Mouse (Mus musculus): ENCODE measurements at regions not wholly inside any gene's neighbourhood (a gene's known extent, or its start where the extent isn't known, plus 50 kb on each side); places are given as distances from the start of the nearest gene placed in this dataset.

DNA sequence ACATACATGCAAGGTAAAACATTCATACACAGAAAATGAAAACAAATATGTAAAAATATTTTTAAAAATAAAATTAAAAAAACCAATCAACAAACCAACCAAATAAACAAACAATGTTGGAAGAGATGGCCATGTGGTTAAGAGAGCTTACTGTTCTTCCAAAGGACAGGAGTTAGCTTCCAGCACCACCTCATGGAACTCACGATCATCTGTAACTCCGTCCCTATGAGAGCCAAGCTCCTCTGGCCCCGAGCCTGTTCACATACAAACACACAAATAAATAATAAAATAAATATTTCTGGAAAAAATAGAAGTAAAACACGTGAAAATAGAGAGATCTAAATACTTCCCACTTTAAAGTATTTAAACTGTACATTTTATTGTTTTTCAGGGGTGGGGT, 269.5 kb downstream of the Zfp704 start:
- H3K36me3 ChIP-seq (replicated peaks; ENCODE audit: insufficient read depth, low read length) = no peaks in the 10 kb centered on the region
- DNase-seq (no peak), ATAC-seq (no peak)
- H3K4me1 ChIP-seq (ENCODE audit: insufficient read depth) = peaks cover 5% of the 10 kb centered on the region; the same call in 1 of the 2 replicates
- TF ChIP-seq CTCF (IDR thresholded peaks at IDR 0.05; ENCODE audit: low read depth) = 0 out of 2 replicates have a peak, but pooled peaks have one; percentile 13
- no peak for TF ChIP-seq EP300 (IDR thresholded peaks at IDR 0.05; ENCODE audit: low read depth)
- peak overlapping the region; percentile 21; the same call in 1 of the 2 replicates for H3K4me3 ChIP-seq (ENCODE audit: low read depth, low read length)
- peak overlapping the region; percentile 67 for H3K4me2 ChIP-seq (ENCODE audit: low read depth, low read length)
- no peaks in the 10 kb centered on the region for H3K27me3 ChIP-seq (ENCODE audit: insufficient read depth, low read length)
- WGBS (ENCODE audit: insufficient replicate concordance) = 25% methylated on average over 4 of the region's 4 CpGs
- H3K27ac ChIP-seq (ENCODE audit: low read depth) = no peak overlapping the region
- no peaks in the 10 kb centered on the region for H3K9me3 ChIP-seq (ENCODE audit: low read length)
- no peak overlapping the region; the same call in 1 of the 2 replicates for H3K9ac ChIP-seq (replicated peaks)

DNA sequence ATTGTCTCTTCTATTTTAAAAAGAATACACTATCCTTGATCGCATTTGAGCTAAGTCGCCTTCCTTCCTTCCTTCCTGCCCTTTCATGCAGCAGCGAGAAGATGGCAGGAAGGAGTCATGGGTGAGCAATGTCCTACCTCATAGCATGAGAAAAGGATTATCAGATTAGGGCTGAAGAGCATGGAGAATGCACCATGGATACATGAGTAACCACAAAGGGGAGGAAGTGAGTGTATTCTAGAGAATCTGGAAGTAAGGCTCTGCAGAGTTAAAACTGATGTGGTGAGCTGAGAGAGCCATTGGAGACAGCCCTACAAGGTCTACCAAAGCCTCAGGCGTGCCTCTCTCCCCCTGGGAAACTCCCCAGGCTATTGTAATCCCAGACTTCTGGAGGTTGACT, 270.2 kb downstream of the Zfp704 start:
- ATAC-seq (no peak), DNase-seq (no peak)
- Histone ChIP-seq H3K4me3 (ENCODE audit: low read depth, low read length) (no peak overlapping the region), H3K27me3 (ENCODE audit: insufficient read depth, low read length) (no peaks in the 10 kb centered on the region), H3K27ac (ENCODE audit: low read depth) (no peak overlapping the region), H3K4me2 (ENCODE audit: low read depth, low read length) (no peak overlapping the region), H3K9ac (replicated peaks) (no peak overlapping the region), H3K36me3 (replicated peaks; ENCODE audit: insufficient read depth, low read length) (no peaks in the 10 kb centered on the region), H3K9me3 (ENCODE audit: low read length) (no peaks in the 10 kb centered on the region), H3K4me1 (ENCODE audit: insufficient read depth) (peaks cover 8% of the 10 kb centered on the region; the same call in 1 of the 2 replicates)
- WGBS (ENCODE audit: insufficient replicate concordance) = 45% methylated on average over 4 of the region's 4 CpGs
- TF ChIP-seq CTCF (IDR thresholded peaks at IDR 0.05; ENCODE audit: low read depth) (no peak), EP300 (IDR thresholded peaks at IDR 0.05; ENCODE audit: low read depth) (no peak)

DNA sequence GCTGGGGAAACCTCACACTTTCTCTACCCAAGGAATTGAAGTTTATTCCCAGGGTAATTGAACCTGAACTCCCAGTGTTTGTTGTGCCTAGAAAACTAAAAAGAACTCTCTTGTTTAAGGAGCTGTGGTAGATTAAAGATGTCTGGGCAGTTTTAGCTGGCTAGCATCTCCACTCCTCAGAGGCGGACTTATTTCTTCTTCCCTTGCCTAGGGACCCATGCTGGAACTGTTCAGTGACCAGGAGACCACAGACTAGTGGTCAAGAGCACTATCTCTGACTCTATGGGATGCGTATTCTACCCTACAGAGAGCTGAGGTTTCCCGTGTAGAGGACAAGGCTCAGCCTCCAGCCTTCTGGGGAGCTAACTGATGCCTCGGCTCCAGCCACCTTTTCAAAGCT, 274.3 kb downstream of the Zfp704 start:
- no peak overlapping the region for H3K4me2 ChIP-seq (ENCODE audit: low read depth, low read length)
- no peaks in the 10 kb centered on the region for H3K9me3 ChIP-seq (ENCODE audit: low read length)
- no peak overlapping the region for H3K9ac ChIP-seq (replicated peaks)
- DNase-seq (no peak), ATAC-seq (no peak)
- no peak overlapping the region for H3K27ac ChIP-seq (ENCODE audit: low read depth)
- WGBS (ENCODE audit: insufficient replicate concordance) = 66% methylated on average over 4 of the region's 4 CpGs
- no peak for TF ChIP-seq CTCF (IDR thresholded peaks at IDR 0.05; ENCODE audit: low read depth)
- no peak for TF ChIP-seq EP300 (IDR thresholded peaks at IDR 0.05; ENCODE audit: low read depth)
- H3K36me3 ChIP-seq (replicated peaks; ENCODE audit: insufficient read depth, low read length) = no peaks in the 10 kb centered on the region
- peaks cover 9% of the 10 kb centered on the region; the same call in 1 of the 2 replicates for H3K4me1 ChIP-seq (ENCODE audit: insufficient read depth)
- H3K4me3 ChIP-seq (ENCODE audit: low read depth, low read length) = no peak overlapping the region
- H3K27me3 ChIP-seq (ENCODE audit: insufficient read depth, low read length) = 0 out of 2 replicates have a peak, but pooled peaks cover 3% of the 10 kb centered on the region
